Comparison of ENCODE assay signal across 19 mouse cellular contexts in the genomic region with DNA sequence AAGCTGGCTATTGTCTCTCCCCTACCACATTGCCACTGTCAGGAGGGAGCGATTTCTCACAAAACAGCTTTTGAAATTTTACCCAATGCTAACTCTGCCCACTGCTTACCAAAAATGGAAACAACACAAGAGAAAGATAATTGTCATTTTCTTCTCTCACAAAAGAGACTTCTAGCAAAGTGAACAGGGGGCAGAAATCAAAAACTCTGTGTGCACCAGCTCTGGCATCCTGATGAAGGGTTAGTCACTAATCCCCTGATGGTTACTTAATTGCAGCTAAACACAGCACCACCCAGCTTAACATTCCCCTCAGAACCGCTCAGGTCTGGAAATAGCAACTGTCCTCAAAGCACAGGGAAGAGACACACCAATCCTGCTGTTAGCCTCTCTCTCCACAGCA.
DNase-seq lines count a peak whose midpoint lies in the region; TF ChIP-seq lines count a peak whose summit lies in the region.
"Had no signal": no experiment of that assay in that cellular context is flagged by ENCODE, and none has a peak within 500 bp of the region (broad histone marks: within the 10 kb centered on the region; RNA-seq: fewer than 3 reads in every experiment).

No protein-coding gene starts in this region.

- peak; percentile 15 to 50 for DNase-seq in frontal cortex, adult 2 months (ENCODE audit: extremely low spot score in 1 of 2, low spot score in 1 of 2)
- no peak for DNase-seq in frontal cortex, postnatal 10 days (ENCODE audit: low spot score in 2 of 2)
- DNase-seq in left cerebral cortex, adult 2 months (ENCODE audit: extremely low spot score in 1 of 2, low spot score in 2 of 2) = peak; percentile 26 to 27
- DNase-seq in left cerebral cortex, postnatal 4 days = no peak
- DNase-seq in right cerebral cortex, postnatal 25 days = peak; percentile 29
- no peak for DNase-seq in right cerebral cortex, postnatal 14 days
- no peak for DNase-seq in T-cell, adult 2 months (ENCODE audit: low spot score)
- no peak for DNase-seq in spleen, postnatal 4 days (ENCODE audit: low spot score in 2 of 2)
- DNase-seq: adrenal gland, postnatal 36 days; cerebellum, adult 8-10 months; heart, adult 2 months; heart, postnatal 10 days; kidney, adult 9 months; kidney, postnatal 36 days; lung, embryonic 14.5 days had no signal

- no peak overlapping the region for H3K4me3 ChIP-seq in left cerebral cortex, adult 2 months
- H3K4me3 ChIP-seq: forebrain, embryonic 12.5 days; heart, adult 2 months; hindbrain, embryonic 13.5 days; liver, embryonic 12.5 days had no signal

- H3K27ac ChIP-seq in left cerebral cortex, adult 2 months = peak overlapping the region; percentile 87
- H3K27ac ChIP-seq: forebrain, embryonic 12.5 days; heart, adult 2 months; hindbrain, embryonic 13.5 days; liver, embryonic 12.5 days; macrophage had no signal

- intact Hi-C loops in left cerebral cortex, adult 2 months (cut with DNase I) = no loop called here
- intact Hi-C loops in left cerebral cortex, postnatal 4 days (cut with DNase I) = no loop called here

- no peak for TF ChIP-seq CTCF in left cerebral cortex, adult 2 months (IDR thresholded peaks at IDR 0.05)

Comparison
In these comparisons a context has a peak if more than half of its experiments do, and no peak if none do; other contexts are left out.
1. DNase-seq: peak in frontal cortex, adult 2 months (2 of 2), left cerebral cortex, adult 2 months (2 of 2) and right cerebral cortex, postnatal 25 days (single experiment); none in frontal cortex, postnatal 10 days (0 of 2), left cerebral cortex, postnatal 4 days (single experiment), right cerebral cortex, postnatal 14 days (single experiment), T-cell, adult 2 months (single experiment) and spleen, postnatal 4 days (0 of 2).